Mouse (Mus musculus): Measurements from ENCODE around the gene Lonp1.
A peak's percentile ranks its signal among the peaks of the same experiment; 100 is the strongest.

The Lonp1 gene

DNA sequence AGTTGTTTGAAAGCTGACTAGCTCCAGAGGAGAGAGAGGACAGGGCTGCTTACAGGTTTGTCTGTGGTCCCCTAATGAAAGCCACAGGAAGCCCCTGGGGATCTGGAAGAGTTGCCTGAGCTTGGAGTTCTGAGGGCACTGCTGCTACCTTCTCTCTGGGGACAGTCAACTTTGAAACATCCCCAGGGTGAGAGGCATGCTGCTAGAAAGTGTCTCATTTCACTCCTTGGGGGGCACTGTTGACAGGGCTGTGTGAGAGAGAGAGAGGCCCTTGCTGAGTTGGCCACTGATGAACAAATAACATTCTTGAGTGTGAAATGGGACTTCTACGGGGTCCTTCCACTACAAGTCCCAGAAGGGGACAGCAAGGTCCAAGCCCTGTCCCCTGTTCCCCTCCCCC is 38.9 kb downstream of the Lonp1 start:
- DNase-seq = no peak

- peak in 1 of 2 experiments; percentile 71 for DNase-seq
These were observed 41.4 kb downstream of the Lonp1 start for GRCm38 (mm10) chr17:56585171-56585821.

DNA sequence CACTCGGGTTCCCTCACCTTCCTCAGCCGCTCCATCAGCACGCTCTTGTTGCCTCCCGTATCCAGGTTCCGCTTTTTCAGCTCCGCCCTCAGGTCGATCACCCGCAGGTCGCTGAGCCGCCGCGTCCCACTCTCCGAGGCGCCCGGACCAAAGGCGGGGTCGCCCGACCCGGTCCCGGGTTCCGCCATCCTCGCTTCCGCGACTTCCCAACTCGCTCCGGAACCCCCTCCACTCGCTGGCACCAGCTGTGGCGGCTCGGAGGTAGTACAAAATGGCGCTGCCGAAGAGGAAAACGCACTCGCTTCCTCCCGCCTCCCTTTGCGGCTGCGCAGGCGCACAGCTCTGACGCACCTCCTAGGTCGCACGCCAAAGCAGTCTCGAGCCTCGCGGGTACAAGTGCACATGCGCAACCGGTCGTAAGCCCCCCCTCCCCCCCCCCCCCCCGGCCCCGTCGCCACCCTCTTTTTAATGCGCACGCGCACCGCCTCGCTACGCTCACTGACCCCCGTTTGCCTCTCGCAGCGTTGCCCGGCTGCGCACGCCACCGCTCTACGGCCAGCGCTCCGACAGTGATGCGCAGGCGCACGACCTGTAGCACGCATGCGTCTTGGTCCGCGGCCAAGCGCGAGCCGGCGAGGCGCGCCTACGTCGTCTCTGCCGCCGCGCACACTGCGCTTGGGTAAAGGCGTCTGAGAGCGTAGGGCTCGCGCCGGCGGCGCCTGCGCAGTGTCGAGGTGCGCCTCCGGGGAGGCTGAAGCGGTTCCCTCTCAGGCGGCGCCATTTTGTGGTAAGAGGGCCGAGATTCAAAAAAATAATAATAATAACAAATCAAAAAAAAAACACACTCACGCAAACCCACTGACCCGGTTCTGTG is 42.2 kb downstream of the Lonp1 start, which contains the start of the genes Safb2 and Safb:
Gene Safb2 (minus strand): TSS at position 329 of the 874 bp plus-strand sequence.
Gene Safb (plus strand): TSS at position 569 of the 874 bp plus-strand sequence.
- DNase-seq = peak; percentile 100

GRCm38 (mm10) chr17:56583611-56584256 is 43.0 kb downstream of the Lonp1 start:
- DNase-seq = peak; percentile 61 to 62

DNA sequence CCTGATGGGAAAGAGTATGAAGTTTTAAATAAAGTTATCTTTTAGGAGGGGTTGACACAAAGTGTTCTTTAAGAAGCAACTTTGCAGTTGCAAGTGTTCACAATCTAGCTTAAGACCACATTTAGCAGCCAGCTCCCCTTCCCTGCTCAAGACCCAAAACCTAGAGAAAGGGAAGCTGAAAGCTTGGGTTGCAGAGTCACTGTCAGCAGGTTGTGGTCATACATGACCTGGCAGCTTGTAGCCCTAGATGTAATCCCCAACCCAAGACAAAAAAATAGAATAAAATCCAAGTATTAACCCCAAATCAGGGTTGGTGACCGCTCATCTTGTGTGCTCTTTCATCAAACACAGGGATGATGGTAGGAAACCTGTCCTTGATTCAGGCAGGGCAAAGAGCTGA is 43.6 kb downstream of the Lonp1 start:
- DNase-seq = no peak

- no peak for DNase-seq
These were observed 53.7 kb downstream of the Lonp1 start for GRCm38 (mm10) chr17:56572939-56573338.

DNA sequence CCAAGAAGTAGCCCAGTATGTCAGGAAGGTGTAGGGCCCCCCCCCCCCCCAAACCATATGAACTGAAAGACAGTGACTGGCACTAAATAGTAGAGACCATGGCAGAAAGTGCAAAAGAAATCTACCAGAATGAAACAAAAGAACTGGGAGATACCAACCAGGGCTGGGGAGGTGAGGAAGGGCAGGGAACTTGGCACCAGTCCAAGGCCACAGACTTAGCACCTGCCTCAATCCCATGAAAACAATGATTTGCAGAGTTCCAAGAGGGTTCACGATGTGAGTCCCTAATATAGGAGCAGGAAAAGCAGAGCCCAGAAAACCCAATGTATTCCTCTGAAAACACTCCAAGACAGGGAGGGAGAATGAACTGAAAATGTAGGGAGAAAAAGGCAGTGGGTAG is 54.5 kb downstream of the Lonp1 start:
- DNase-seq = no peak

- no peak for DNase-seq
These were observed 56.4 kb downstream of the Lonp1 start for GRCm38 (mm10) chr17:56570287-56570686.

DNA sequence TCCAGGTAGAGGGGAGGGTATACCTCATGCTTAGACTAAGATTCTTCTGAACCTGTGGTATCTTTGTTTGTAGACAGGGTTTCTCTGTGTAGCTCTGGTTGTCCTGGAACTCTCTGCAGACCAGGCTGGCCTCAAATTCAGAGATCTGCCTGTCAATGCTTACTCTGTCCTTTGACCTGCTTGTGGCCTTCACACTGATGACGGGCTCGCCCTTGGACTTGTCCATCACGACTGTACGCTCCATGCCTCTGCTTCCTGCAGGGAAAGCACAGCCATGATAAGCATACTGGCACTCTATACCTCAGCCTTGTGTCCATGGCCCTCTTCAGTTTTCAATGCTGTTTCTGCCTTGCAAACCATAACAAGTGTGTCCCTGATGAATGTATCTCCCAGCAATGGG is 59.3 kb downstream of the Lonp1 start:
- DNase-seq = no peak

DNA sequence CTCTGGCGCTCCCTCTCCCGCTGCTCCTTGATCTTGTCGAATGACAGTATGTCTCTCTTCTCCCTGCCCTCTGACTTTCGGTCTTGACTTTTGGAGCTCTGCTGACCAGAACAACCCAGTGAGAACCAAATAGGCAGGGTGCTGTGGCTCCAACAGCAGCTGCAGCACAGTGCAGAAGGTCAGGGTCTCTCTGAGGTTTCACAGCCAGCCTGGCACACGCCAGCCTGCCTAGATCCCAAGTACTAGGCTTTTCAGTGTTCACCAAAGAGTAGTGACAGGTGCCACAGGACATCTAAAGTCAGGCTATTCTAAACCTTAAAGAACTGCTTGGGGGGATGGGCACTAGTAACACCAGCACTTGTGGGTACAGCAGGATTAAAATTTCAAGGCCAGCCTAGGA is 59.8 kb downstream of the Lonp1 start:
- no peak for DNase-seq

DNA sequence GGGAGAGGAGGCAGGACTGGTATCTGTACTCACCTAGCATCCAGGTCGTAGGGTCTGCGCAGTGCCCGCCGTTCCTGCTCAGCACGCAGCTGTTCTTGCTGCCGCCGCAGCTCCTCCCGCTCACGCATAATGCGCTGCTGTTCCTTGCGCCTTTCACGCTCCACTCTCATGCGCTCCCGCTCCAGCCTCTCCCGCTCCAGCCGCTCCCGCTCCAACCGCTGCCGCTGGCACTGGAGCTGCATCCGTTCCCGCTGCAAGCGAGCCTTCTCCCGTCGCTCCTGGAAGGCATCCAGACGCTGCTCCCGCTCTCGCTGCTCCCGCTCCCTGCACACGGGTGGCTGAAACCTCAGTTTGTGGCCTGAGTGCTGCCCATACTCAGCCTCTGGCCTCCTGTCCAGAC is 60.4 kb downstream of the Lonp1 start:
- DNase-seq = no peak
